ENCODE assay signal across 8 mouse cellular contexts in genomic region chr9:59577844-59578504, GRCm38 (mm10). TPM values are rescaled to one million over a fixed set of nuclear protein-coding genes. Genes with fewer than 3 reads are reported as not detected.
A peak's percentile ranks its signal among the peaks of the same experiment; 100 is the strongest.
DNase-seq lines count a peak whose midpoint lies in the region; ATAC-seq lines count a peak whose summit lies in the region.

Celf6 (plus strand) TSS chr9:59577917.

- peak; percentile 95 for ATAC-seq in megakaryocyte progenitor cell, adult 5-6 weeks (replicated peaks; ENCODE audit: poor library complexity)

- peak; percentile 86 to 88 for DNase-seq in adrenal gland, adult 18-20 months (ENCODE audit: low spot score in 2 of 2)
- peak; percentile 98 for DNase-seq in embryo, embryonic 10 days (ENCODE audit: low spot score)
- DNase-seq in gastrocnemius, postnatal 10 days, result peak; percentile 77
- peak; percentile 81 for DNase-seq in induced T-regulatory cell, adult 2 months (ENCODE audit: low read depth)
- DNase-seq in left cerebral cortex, postnatal 10 days (ENCODE audit: extremely low spot score in 1 of 2, low spot score in 2 of 2), result peak; percentile 93 to 94
- peak; percentile 97 for DNase-seq in right cerebral cortex, postnatal 10 days (ENCODE audit: low spot score in 2 of 2)
- peak; percentile 86 for DNase-seq in urinary bladder, postnatal 14 days (ENCODE audit: low spot score)

- intact Hi-C loops in left cerebral cortex, postnatal 10 days (cut with DNase I), result no loop called here

RNA-seq across cellular contexts. Expression of gene Celf6, which starts in this region (rescaled TPM):
- total RNA-seq in adrenal gland, adult 18-20 months (2021), result 1 to 10 TPM; 5.0 to 5.7 TPM
- not detected for total RNA-seq in gastrocnemius, postnatal 10 days (2021)
- total RNA-seq in left cerebral cortex, postnatal 10 days (2021), result 10 to 100 TPM; 37.5 to 40.1 TPM
- total RNA-seq in megakaryocyte progenitor cell, adult 5-6 weeks (2015), result not detected in 2 replicates
- not detected in 2 replicates for total RNA-seq in megakaryocyte progenitor cell, adult 5-6 weeks (2017)

Comparison
In these comparisons a context has a peak if more than half of its experiments do, and no peak if none do; other contexts are left out.
1. Peak in every context shown above with its lines: DNase-seq and ATAC-seq.
2. RNA of gene Celf6 (total RNA-seq): 37.5 to 40.1 TPM in left cerebral cortex, postnatal 10 days; 5.0 to 5.7 TPM in adrenal gland, adult 18-20 months, not detected in gastrocnemius, postnatal 10 days and not detected in megakaryocyte progenitor cell, adult 5-6 weeks; every median in the first group is over 4 times any median in the second.
3. Peak in DNase-seq in gastrocnemius, postnatal 10 days; RNA of the gene not detected or under 1 TPM.
4. Peak in ATAC-seq in megakaryocyte progenitor cell, adult 5-6 weeks; RNA of the gene not detected or under 1 TPM.